Mouse (Mus musculus) layer of hippocampus, postnatal 25 days (tissue): ENCODE data around the gene Them5. TPM values are rescaled to one million over a fixed set of nuclear protein-coding genes. Genes with fewer than 3 reads are reported as not detected.

Experiments used
- DNase-seq, 2 experiments: peaks; one replicate each; pipeline ENCODE4 v3.0.0; 2022; ENCODE audit warnings: mixed read lengths in 2 of 2, low spot score in 1 of 2; ENCODE audit errors: extremely low spot score in 1 of 2
- total RNA-seq, 2 experiments: library from RNA; stranded (reverse); gene quantifications; 2 replicates each; pipeline ENCODE4 v1.2.3; 2021

Them5 gene
- total RNA-seq, 2 experiments from 2014 or later, result not detected

- no peak for DNase-seq
These were observed 27.8 kb downstream of the Them5 start for GRCm38 (mm10) chr3:94369709-94370108.

GRCm38 (mm10) chr3:94371637-94372036, 29.7 kb downstream of the Them5 start:
- peak in 1 of 2 experiments; percentile 51 for DNase-seq

GRCm38 (mm10) chr3:94372038-94372437, 30.1 kb downstream of the Them5 start:
- no peak for DNase-seq

- no peak for DNase-seq
These were observed 30.7 kb downstream of the Them5 start, which contains the start of gene Rorc for GRCm38 (mm10) chr3:94372641-94373040. TSS of gene Rorc (plus strand) at chr3:94372794.

GRCm38 (mm10) chr3:94373090-94373489, 31.2 kb downstream of the Them5 start:
- no peak for DNase-seq

GRCm38 (mm10) chr3:94373597-94374011, 31.7 kb downstream of the Them5 start:
- DNase-seq, result no peak

- no peak for DNase-seq
These were observed 32.7 kb downstream of the Them5 start for GRCm38 (mm10) chr3:94374636-94375035.

GRCm38 (mm10) chr3:94375146-94375545, 33.2 kb downstream of the Them5 start:
- no peak for DNase-seq

- no peak for DNase-seq
These were observed 34.0 kb downstream of the Them5 start for GRCm38 (mm10) chr3:94375861-94376260.

- no peak for DNase-seq
These were observed 35.4 kb downstream of the Them5 start for GRCm38 (mm10) chr3:94377028-94377923.

GRCm38 (mm10) chr3:94379831-94380510, 38.1 kb downstream of the Them5 start:
- no peak for DNase-seq

GRCm38 (mm10) chr3:94382308-94382707, 40.4 kb downstream of the Them5 start:
- no peak for DNase-seq

- DNase-seq, result no peak
These were observed 41.6 kb downstream of the Them5 start for GRCm38 (mm10) chr3:94383476-94383875.

GRCm38 (mm10) chr3:94386671-94387070, 44.8 kb downstream of the Them5 start:
- no peak for DNase-seq

- DNase-seq, result no peak
These were observed 45.5 kb downstream of the Them5 start for GRCm38 (mm10) chr3:94387391-94387790.

GRCm38 (mm10) chr3:94388047-94388446, 46.1 kb downstream of the Them5 start:
- no peak for DNase-seq

GRCm38 (mm10) chr3:94389420-94389819, 47.5 kb downstream of the Them5 start:
- no peak for DNase-seq

- DNase-seq, result no peak
These were observed 49.1 kb downstream of the Them5 start for GRCm38 (mm10) chr3:94391001-94391400.

- no peak for DNase-seq
These were observed 50.2 kb downstream of the Them5 start for GRCm38 (mm10) chr3:94392128-94392527.

GRCm38 (mm10) chr3:94393049-94393448, 51.1 kb downstream of the Them5 start:
- no peak for DNase-seq

GRCm38 (mm10) chr3:94396336-94396735, 54.4 kb downstream of the Them5 start:
- DNase-seq, result no peak
